Mouse (Mus musculus): ENCODE results near the gene Nfkb1.

Gene Nfkb1

GRCm38 (mm10) chr3:135702658-135703057 lies 11.3 kb upstream of the Nfkb1 start:
- DNase-seq (ENCODE audit: low spot score in 2 of 2) = peak in 1 of 2 experiments; percentile 34

GRCm38 (mm10) chr3:135699523-135700264 lies 8.3 kb upstream of the Nfkb1 start:
- no peak for DNase-seq (ENCODE audit: low spot score in 2 of 2)

GRCm38 (mm10) chr3:135698466-135698975 lies 7.2 kb upstream of the Nfkb1 start:
- no peak for DNase-seq (ENCODE audit: low spot score in 2 of 2)

- no peak for DNase-seq (ENCODE audit: low spot score in 2 of 2)
Observed at GRCm38 (mm10) chr3:135696262-135696661, 4.9 kb upstream of the Nfkb1 start.

GRCm38 (mm10) chr3:135692999-135693398 lies 1.7 kb upstream of the Nfkb1 start:
- no peak for DNase-seq (ENCODE audit: low spot score in 2 of 2)

- DNase-seq (ENCODE audit: low spot score in 2 of 2) = no peak
Observed at GRCm38 (mm10) chr3:135690568-135691190, 668 bp downstream of the Nfkb1 start.

- no peak for DNase-seq (ENCODE audit: low spot score in 2 of 2)
Observed at GRCm38 (mm10) chr3:135689773-135690567, 1.4 kb downstream of the Nfkb1 start.

- DNase-seq (ENCODE audit: low spot score in 2 of 2) = no peak
Observed at GRCm38 (mm10) chr3:135688970-135689772, 2.2 kb downstream of the Nfkb1 start.

- DNase-seq (ENCODE audit: low spot score in 2 of 2) = no peak
Observed at GRCm38 (mm10) chr3:135687965-135688364, 3.4 kb downstream of the Nfkb1 start.

GRCm38 (mm10) chr3:135686419-135686818 lies 4.9 kb downstream of the Nfkb1 start:
- DNase-seq (ENCODE audit: low spot score in 2 of 2) = no peak

GRCm38 (mm10) chr3:135683275-135683674 lies 8.1 kb downstream of the Nfkb1 start:
- DNase-seq (ENCODE audit: low spot score in 2 of 2) = no peak

- DNase-seq (ENCODE audit: low spot score in 2 of 2) = no peak
Observed at GRCm38 (mm10) chr3:135682240-135682639, 9.1 kb downstream of the Nfkb1 start.

GRCm38 (mm10) chr3:135681272-135681783 lies 10.0 kb downstream of the Nfkb1 start:
- no peak for DNase-seq (ENCODE audit: low spot score in 2 of 2)

- no peak for DNase-seq (ENCODE audit: low spot score in 2 of 2)
Observed at GRCm38 (mm10) chr3:135680213-135680843, 11.0 kb downstream of the Nfkb1 start.

- DNase-seq (ENCODE audit: low spot score in 2 of 2) = no peak
Observed at GRCm38 (mm10) chr3:135677064-135677463, 14.3 kb downstream of the Nfkb1 start.

- DNase-seq (ENCODE audit: low spot score in 2 of 2) = no peak
Observed at GRCm38 (mm10) chr3:135676364-135676763, 15.0 kb downstream of the Nfkb1 start.

- no peak for DNase-seq (ENCODE audit: low spot score in 2 of 2)
Observed at GRCm38 (mm10) chr3:135675480-135675879, 15.9 kb downstream of the Nfkb1 start.

GRCm38 (mm10) chr3:135674716-135675392 lies 16.5 kb downstream of the Nfkb1 start:
- no peak for DNase-seq (ENCODE audit: low spot score in 2 of 2)

- DNase-seq (ENCODE audit: low spot score in 2 of 2) = no peak
Observed at GRCm38 (mm10) chr3:135673695-135674094, 17.7 kb downstream of the Nfkb1 start.

- DNase-seq (ENCODE audit: low spot score in 2 of 2) = no peak
Observed at GRCm38 (mm10) chr3:135673041-135673440, 18.3 kb downstream of the Nfkb1 start.
